Mouse (Mus musculus) left cerebral cortex, adult 11 months (tissue): ENCODE measurements around the gene Smpd2.

Source experiments
- DNase-seq: peaks from one replicate; pipeline ENCODE4 v3.0.0; 2022; ENCODE audit warnings: low spot score

The Smpd2 gene

GRCm38 (mm10) chr10:41489708-41490517 lies at the start of gene Smpd2, which contains the start of gene Ppil6:
TSS of gene Smpd2 (minus strand) at chr10:41490369.
TSS of gene Ppil6 (plus strand) at chr10:41490439.
- peak; percentile 89 for DNase-seq

DNA sequence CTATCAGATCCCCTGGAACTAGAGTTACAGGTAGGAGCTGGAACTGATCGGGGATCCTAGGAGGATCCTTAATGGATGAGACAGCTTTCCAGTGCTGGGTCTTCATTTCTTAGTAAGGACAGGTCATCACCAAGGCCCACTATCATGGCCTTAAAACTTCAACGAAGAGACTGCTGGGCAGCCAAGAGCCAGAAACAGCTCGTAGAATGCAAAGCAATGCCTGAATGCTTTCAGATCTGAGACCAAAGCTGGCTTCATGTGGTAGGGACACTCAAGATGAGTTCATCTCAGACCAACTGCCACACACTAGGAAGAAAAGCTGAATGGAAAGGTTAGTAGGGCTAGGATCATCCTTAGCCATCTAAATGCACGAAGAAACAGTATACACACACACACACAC lies 48.8 kb upstream of the Smpd2 start:
- no peak for DNase-seq

DNA sequence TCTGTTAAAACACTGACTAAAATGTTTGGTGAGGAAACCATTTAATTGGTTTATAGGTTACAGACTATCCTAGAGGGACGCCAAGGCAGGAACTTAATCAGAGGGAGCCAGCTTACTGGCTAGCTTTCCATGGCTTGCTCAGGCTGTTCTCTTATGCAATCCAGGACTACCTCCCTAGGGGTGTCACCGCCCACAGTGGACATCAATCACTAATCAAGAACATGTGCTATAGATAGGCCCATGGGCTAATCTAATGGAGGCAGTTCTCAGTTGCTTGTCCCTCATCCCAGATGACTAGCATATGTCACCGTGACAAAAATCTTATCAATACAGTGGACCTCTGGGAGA lies 47.8 kb upstream of the Smpd2 start:
- DNase-seq, result no peak

DNA sequence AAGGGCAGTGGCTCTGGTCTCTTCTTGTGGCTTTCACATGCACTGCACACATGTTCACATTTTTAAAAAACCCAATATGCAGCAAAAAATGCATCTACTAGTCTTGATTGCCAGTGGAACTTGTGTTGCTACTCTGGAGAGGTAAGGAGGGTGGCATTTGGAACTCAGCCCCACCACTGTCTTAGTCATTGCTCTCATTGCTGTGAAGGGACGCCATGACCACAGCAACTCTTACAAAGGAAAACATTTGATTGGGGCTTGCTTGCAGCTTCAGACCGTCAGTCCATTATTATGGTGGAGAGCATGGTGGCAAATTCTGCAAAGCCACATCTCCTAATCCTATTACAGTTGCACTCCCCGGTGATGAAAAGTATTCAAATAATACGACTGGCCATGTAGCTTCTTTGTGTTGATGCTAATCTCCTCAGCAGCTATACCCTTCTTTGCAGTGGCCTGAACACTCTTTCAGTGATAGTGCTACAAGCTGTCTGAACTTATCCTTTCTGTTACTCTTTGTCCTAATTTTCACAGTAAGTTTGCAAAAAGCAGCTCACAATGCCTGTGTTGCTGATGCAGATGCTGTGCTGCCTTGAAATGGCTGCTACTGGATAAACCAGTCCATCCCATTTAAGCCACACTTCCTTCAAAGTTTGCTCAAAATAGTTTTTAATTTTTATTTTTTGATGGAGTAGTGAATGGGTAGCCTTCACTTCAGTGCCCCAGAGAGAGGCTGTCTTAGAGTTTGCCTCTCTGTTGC lies 47.2 kb upstream of the Smpd2 start:
- DNase-seq, result no peak

DNA sequence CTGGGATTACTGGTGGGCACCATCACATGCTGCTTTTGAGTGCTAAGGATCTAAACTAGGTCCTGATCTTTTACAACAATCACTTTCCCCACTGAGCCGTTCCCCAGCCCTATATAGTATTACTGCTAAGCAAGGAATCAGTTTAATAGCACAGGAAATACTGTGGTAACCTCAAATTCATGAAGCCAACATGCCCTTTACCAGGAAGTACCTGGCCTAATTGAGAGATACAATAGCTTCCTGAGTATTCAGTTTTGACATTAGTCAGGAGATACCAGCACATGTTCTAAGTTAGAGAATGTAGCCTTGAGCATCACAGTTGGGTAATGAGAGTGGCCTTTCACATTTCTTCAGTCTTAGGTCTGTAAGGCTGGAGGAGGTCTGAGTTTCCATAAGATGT lies 46.5 kb upstream of the Smpd2 start:
- DNase-seq, result no peak

- no peak for DNase-seq
Measured at GRCm38 (mm10) chr10:41535991-41536390, 45.8 kb upstream of the Smpd2 start.

DNA sequence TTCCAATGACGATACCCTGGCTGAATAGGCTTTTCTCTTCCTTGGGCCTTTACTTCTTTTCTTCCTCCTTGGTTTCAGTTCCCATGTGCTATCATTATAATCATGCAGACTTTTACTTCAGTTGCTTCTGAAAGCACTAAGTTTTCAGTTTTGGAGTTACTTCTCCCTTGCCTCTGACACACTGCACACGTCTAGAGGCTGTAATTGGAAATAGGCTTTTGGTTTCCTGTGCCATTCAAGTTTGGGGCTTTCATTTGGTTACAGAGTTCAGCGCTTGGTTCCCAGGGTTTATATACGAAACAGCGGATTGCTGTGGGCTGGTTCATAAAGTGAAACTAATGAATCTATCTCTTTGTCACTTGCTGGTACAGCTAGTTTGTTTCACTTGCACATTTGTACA lies 39.8 kb upstream of the Smpd2 start:
- no peak for DNase-seq

DNA sequence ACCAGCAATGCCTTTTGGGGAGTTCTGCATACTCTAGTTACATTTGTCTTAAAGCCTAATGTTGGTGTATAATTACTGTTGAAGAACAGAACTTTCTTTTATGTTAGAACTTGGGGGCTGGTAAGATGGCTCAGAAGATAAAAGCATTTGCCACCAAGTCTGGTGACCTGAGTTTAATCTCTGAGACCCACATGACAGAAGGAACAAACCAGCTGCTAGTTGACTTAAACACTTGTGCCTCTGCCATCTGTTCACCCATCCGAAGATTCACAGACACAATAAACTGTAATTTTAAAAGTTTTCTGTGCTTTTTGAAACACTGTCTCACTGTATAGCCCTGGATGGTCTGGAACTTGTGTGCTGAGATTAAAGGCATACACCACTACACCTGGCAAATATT lies 35.5 kb upstream of the Smpd2 start:
- DNase-seq, result no peak

DNA sequence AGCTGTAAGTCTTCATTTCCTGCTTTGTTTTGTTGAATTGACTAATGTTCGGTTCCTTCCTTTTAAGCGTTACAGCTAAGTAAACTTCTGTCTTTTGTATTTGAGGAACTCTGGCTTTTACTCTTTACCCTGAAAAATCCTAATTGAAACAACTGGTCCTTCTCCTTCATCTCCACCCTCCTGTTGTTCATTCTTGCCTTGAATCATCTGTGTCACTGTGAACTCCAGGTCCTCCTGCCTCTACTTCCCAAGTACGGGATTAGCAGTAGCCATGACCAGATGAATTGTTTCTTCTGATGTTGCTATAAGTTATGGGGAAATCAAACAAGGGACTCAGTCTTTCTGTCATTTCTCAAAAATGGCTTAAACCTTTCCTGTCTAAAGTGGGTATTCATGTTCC lies 33.2 kb upstream of the Smpd2 start:
- no peak for DNase-seq

DNA sequence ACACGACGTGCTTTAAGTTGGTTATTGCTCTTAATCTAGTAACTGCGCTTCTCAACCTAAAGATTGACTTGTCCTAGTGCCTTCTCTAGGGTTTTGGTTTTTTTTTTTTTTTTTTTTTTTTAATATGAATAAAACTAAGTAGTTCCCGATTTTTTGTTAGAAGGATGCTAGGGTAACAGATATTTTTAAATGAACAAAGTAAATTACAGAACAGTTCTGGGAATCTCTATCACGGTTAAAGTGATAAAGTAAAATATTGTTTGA lies 30.2 kb upstream of the Smpd2 start:
- DNase-seq, result no peak

- peak; percentile 23 for DNase-seq
Measured at GRCm38 (mm10) chr10:41519640-41520409, 29.7 kb upstream of the Smpd2 start.

- DNase-seq, result peak; percentile 85
Measured at GRCm38 (mm10) chr10:41518981-41519618, 28.9 kb upstream of the Smpd2 start, which contains the start of gene Cd164. TSS of gene Cd164 (plus strand) at chr10:41519414.

- DNase-seq, result peak; percentile 50
Measured at GRCm38 (mm10) chr10:41518508-41518980, 28.4 kb upstream of the Smpd2 start.

DNA sequence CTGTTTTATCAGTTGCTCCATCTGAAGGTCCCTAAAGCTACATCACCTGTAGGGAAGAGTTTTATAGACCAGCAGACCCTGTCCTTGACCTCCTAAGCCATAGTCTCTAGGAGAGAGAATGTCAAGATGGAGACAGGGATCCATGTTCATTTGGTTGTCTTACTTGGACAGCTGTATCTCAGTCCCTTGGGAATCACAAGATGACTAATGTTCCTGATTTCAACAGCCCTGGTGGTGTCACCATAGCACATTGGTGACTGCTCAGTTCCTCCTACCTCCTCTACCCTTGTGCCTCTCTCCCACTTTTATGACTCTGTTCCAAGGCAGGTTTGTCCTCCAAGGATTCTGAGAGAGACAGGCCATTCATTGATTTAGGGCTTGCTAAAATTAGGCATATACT lies 24.8 kb upstream of the Smpd2 start:
- DNase-seq, result no peak

DNA sequence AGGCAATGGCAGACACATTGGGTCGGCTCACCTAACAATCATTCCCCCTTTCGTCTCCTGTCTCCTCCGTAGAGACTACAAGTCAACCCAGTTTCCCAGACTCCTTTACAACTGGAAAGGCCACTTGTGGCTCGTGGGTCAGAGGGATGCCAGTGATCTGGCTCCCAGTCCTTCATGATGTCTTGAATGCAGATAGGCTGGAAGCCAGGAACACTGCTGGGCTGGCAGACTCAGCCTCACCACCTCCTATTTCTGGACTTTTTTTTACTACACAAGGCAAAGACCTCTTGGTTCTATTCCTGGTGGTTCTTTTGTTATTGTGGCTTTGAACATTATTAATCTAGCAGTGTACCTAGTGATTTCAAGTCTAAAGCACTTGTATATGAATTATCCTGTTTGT lies 24.1 kb upstream of the Smpd2 start:
- no peak for DNase-seq

- no peak for DNase-seq
Measured at GRCm38 (mm10) chr10:41509160-41509559, 19.0 kb upstream of the Smpd2 start.

- peak; percentile 64 for DNase-seq
Measured at GRCm38 (mm10) chr10:41505446-41505845, 15.3 kb upstream of the Smpd2 start.

DNA sequence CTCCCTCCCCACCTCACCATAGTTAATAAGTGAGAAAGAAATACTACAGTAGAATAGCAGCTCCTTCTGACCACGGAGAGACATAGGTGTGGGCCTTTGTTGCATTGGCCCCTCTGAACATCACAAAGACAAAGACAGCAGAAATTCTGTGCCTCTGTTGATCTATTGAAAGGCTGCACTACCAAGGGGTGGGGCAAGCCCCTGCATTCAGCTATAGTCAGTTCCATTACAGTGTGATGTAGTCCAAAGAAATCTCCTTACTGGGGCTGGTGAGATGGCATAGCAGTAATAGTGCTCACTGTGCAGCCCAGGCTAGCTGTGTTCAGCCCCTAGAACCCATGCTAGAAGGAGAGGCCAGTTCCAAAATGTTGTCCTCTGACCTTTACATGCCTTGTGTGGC lies 14.8 kb upstream of the Smpd2 start:
- no peak for DNase-seq

- peak; percentile 41 for DNase-seq
Measured at GRCm38 (mm10) chr10:41500941-41501340, 10.8 kb upstream of the Smpd2 start.

GRCm38 (mm10) chr10:41491111-41491510 lies 942 bp upstream of the Smpd2 start:
- no peak for DNase-seq

DNA sequence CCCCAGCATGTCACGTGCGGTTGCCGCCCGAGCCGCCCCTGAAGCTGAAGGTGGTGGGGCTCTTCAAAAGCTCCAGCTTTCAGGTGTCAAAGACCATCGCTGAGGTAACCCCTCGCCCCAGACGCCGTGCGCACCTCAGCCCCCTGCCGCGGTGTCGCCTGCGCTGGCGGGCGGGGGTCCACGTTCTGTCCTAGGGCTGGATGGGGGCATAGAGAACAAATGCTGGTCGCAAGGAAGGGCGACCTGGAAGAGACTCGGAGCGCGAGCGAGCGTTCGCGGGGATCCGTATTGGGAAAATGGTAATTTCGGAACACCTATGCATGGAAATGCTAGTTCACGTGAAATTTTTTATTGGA lies 327 bp upstream of the Smpd2 start:
- no peak for DNase-seq

- DNase-seq, result no peak
Measured at GRCm38 (mm10) chr10:41489294-41489693, 875 bp downstream of the Smpd2 start.
